Mouse (Mus musculus) frontal cortex, postnatal 14 days (tissue): Measurements from ENCODE around the gene Sorl1.

ENCODE experiments used
- DNase-seq, 2 experiments: peaks; one replicate each; pipeline ENCODE4 v3.0.0; 2022; ENCODE audit warnings: low spot score in 2 of 2

Sorl1 gene

DNA sequence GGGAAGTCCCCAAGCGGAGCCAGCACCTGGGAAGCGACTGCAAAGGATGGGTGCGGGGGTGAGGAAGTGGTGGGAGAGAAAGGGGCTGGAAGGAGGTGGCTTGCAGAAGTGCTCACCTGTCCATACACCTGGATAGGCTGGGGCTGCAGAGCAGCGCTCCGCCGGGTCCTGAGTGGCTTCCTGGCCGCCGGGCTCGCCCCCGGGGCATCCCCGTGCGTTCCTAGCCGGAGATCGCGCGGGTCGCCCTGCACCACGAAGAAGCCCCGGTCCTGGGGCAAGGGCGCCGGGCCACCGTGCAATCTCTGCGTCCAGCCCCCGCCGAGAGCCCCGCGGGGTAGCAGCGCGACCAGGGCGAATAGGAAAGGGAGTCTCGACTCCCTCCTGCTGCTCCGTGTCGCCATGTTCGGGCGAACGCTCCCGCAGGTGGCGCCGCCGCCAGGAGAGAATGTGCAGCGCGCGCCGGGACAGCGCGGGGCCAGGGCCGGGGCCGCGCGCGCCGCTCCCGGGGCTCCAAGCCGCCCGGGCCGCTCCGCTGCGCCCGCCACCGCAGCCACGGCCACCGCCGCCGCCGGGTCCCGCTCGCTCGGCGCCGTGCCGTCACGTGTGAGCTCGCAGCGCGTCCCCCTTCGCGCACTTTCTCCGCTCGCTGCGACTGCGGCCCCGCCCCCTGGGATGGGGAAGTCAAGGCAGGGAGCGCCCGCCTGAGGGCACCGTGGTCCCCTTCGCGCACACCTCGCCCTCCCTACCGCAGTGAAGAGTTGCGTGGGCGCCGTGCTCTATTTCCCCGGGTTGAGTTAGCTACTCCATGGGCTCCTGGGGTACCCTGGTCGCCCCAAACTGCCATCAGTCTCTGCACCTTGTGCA is at the start of gene Sorl1:
Gene Sorl1 (minus strand): TSS at position 585 of the 864 bp plus-strand sequence.
- DNase-seq = peak; percentile 47 to 68

DNA sequence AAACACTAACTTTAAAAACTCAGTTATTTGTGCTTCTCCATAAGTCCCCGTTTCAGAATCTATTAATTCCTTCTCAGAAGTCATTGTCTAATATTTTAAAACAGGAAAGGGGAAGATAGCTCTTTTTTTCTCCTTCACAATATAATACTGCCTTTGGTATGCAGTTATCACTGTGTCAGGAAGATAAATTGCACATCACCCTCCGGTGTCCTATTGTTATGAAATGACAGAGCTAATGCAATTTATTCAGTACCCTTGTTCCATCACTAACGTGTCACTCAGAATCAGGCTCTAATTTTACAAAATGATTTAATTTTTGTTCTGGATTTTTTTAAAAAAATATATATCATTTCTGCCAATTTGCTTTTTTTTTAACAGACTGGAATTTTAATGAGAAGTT is 49.7 kb upstream of the Sorl1 start:
- DNase-seq = no peak

DNA sequence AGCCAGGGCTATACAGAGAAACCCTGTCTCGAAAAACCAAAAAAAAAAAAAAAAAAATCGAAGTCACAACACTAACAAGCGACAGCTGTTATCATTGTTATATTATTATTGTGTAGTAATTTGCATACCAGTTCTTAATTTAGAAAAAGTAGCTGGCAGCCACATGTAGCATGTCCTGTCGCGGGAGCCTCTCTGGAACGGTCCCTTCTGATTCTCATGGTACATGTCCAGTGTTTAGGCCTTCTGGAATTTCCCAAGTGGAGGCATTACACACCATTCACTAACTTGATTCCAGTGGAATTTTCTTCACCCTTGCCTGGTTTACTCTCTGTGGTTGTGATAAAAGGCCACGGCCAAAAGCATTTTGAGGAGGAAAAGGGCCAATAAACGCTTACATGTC is 45.4 kb upstream of the Sorl1 start:
- DNase-seq = no peak

- no peak for DNase-seq
Measured at GRCm38 (mm10) chr9:42169025-42169424, 44.9 kb upstream of the Sorl1 start.

DNA sequence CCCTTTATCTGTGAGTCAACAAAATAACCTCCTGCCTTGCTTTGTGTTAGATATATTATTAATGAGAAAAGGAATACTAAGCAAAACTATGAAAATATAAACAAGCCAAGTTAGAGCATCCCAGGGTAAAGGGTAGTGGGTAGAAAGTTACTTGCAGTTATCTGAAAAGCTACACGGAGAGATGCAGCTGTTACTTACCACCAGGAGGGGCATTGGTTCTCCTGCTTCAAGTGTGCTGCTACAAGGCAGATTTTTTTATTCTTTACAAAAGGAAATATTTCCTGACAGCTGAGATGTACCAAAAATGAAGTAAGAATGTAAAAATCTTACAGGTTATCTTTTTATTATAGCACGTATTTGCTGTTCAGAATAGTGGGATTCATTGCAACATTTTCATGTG is 40.8 kb upstream of the Sorl1 start:
- DNase-seq = no peak

- no peak for DNase-seq
Measured at GRCm38 (mm10) chr9:42163011-42163410, 38.9 kb upstream of the Sorl1 start.

DNA sequence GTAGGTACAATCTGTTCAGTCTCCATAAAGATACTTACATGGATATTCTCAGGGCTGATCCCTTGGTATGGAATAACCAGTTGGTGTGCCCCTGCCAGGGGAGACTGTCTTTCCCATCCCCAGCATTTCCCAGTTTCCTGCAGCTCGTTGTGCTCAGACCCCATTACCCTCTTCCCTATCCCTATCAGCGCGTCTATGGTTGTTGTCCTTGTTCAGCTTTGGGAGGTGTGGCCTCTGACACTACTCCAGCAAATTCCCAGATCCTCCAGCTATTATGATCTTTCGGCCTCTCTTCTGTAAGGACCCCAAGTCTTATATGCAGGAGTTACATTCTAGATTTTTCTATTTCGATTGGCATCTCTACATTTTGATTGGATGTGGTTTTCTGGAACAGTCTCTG is 35.3 kb upstream of the Sorl1 start:
- DNase-seq = no peak

GRCm38 (mm10) chr9:42158652-42159051 is 34.6 kb upstream of the Sorl1 start:
- DNase-seq = no peak

DNA sequence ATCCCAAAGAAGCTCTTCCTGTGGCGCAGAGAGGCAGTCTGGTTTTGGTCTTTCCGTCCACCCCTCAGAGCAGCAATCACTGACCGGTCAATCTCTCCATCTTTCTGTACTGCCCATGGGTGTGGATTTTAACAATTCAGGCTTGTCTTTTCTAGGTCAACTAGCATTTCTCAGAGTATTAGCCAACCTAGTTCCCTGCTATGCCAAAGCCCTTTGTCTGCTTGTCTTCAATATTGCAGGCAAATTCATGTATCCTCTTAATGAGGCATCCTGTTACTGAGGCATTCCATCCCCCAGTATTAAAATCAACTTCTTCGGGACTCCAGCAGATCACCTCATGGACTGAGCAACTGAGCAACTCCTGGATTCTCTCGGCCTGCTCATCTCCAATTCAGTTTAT is 33.9 kb upstream of the Sorl1 start:
- no peak for DNase-seq

- no peak for DNase-seq
Measured at GRCm38 (mm10) chr9:42156566-42156965, 32.5 kb upstream of the Sorl1 start.

DNA sequence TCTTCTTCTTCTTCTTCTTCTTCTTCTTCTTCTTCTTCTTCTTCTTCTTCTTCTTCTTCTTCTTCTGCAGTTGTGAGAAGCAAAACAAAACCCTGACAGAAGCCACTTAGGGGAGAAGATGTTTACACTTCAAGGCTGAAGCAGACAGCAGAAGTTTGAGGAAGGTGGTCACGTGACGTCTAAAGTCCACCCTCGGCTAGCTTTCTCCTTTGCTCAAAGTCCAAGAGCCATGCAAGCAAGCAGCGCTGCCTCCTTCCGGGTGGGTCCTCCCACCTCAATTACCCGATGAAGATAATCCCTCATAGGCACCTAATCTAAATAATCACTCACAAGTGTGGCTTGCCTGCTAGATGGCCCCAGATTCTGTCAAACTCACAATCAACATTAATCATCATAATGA is 30.6 kb upstream of the Sorl1 start:
- no peak for DNase-seq

DNA sequence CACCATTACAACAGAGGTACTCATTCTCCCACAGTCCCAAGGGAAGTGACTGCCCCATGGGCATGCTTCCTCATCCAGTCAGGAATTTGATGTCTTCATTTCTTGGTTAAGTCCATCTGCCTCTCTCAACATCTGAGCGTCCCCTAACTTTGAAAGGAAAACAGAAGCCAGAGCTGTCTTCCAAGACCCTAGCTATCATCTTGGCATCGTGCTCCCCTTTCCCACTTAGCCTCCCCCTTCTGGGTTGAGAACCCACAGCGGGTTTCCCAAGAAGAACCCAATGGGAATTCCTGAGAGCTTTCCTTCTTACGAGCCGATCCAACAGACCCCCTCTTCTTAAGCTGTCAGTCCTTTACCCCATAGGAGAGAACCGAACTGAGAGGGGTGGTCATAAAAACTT is 24.7 kb upstream of the Sorl1 start:
- DNase-seq = no peak

DNA sequence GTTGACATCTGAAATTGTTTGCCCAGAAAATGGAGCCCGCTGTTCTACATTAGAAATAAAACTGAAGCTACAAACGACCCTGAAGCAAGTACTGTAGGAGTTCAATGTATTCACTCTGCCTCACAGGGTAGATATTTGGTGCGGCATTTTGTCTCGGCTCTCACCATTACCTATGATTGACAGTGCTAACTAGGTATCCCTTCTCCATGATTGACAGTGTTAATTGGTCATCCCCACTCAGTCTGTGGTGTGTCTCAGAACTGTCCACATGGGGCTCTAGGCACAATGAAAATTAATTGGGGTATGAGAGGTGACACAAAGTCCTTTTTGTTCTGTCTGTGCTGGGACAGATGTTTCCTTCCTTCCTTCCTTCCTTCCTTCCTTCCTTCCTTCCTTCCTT is 23.9 kb upstream of the Sorl1 start:
- no peak for DNase-seq

DNA sequence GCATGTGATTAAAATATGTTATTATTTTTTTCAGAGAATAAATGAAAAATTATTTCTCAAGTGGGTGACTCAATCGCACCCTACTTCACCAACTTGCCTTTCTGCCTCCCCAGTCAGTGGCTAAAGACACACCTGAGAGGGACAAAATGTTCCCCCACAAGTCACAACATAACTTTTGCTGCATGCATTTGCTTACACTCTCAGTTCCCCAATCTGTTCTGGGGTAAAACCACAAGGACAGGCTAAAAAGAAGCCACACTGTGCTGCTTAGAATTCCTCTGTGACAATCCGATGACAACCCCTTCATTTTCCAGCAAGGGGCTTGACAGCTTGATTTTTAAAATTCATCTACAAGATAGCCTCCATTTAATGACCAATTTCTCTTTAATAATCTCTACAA is 22.4 kb upstream of the Sorl1 start:
- DNase-seq = no peak

DNA sequence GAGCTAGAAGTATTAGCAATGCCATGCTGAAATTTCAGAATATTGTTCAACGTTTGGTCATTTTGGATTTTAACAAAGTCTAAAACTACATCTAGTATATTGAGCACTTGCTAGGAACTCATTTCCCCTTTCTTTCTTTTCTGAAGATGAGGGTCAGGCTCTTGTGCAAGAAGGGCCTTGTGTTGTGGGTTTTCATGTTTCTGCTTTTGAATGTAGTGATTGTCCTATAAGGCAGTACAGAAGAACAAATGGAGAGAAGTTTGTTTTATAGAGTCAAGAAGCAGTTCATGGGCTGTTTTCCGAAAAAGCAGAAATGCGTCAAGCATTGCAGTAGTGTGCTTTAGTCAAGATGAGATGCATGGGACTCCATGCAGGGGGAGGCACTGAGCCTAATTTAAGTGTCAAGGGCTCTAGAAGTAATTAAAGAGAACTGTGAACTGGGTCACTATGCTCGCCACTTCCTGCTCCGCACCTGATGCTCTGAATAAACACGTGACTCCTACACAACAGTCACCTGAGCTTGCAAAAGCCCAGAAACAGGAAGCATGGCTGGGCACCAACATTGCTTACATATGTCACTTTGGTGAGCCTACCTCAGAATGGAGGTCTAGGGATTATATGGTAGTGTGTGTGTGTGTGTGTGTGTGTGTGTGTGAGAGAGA is 17.6 kb upstream of the Sorl1 start:
- DNase-seq = no peak

- no peak for DNase-seq
Measured at GRCm38 (mm10) chr9:42138248-42138858, 14.3 kb upstream of the Sorl1 start.

- no peak for DNase-seq
Measured at GRCm38 (mm10) chr9:42137578-42137977, 13.5 kb upstream of the Sorl1 start.

GRCm38 (mm10) chr9:42130793-42131760 is 7.0 kb upstream of the Sorl1 start:
- peak in 1 of 2 experiments; percentile 54 for DNase-seq

DNA sequence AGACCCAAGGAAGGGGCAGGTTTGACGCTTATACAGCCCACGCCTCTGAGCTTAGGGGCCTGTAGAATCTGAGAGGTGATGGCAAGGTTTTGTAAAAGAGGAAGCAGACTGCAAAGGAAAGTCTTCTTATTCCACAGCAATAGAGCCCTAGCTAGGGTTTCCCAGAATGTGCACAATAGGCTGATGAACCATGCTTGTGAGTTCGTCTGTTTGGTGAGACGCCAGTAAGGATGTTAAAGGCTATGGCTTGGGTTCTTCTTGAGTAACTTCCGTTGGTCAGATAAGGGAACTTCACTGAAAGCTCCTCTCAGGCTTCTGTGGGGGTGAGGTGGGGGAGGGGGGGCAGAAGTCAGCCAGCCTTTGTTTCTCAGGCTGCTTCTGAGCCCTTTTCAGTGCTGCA is 3.9 kb upstream of the Sorl1 start:
- no peak for DNase-seq

GRCm38 (mm10) chr9:42125262-42125982 is 1.3 kb upstream of the Sorl1 start:
- DNase-seq = no peak

- DNase-seq = no peak
Measured at GRCm38 (mm10) chr9:42123204-42123603, 893 bp downstream of the Sorl1 start.
